Mouse (Mus musculus) cerebellum, adult 2 months (tissue): ENCODE results near the gene Nrf1.

Source experiments
- CTCF ChIP-seq: fragments of 200-500 bp; IDR thresholded peaks from 2 replicates; pipeline ENCODE4 v1.5.1; 2011; ENCODE audit warnings: low read depth, mild to moderate bottlenecking, control low read depth, low read length, moderate library complexity, borderline replicate concordance; ENCODE audit not compliant: insufficient read depth
- POLR2A ChIP-seq: fragments of 200-500 bp; IDR thresholded peaks from 2 replicates; pipeline ENCODE4 v1.6.1; 2011; ENCODE audit warnings: low read length, control low read depth, borderline replicate concordance; ENCODE audit not compliant: insufficient read depth

- TF ChIP-seq CTCF (no peak), POLR2A (no peak)
Observed at GRCm38 (mm10) chr6:30092816-30093215, 45.0 kb downstream of the Nrf1 start.
